Mouse (Mus musculus): Measurements from ENCODE around the gene Psmb7. TPM values are rescaled to one million over a fixed set of nuclear protein-coding genes. Genes with fewer than 3 reads are reported as not detected.

The Psmb7 gene
- polyA plus RNA-seq, 1 experiment from 2014 or later = 235 TPM

DNA sequence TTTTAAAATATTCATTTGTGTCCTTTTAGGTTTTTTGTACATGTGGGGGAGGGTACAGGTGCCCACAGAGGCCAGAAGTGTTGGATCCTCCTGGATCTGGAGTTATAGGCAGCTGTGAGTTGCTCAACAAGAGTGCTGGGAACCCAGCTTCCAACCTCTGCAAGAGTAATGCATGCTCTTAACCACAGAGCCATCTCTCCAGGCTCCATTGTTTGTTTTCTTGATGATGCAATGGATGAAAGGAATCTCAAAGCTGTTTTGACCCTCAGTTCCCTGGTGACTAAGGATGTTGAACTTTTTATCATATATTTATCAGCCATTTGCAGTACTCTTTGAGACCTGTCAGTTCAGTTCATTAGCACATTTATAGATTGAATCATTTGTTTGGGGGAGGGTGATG is 35.1 kb upstream of the Psmb7 start:
- Histone ChIP-seq H3K9ac (ENCODE audit: low read length) (no peak overlapping the region), H3K4me3 (ENCODE audit: control insufficient read depth in 1 of 2, insufficient read depth in 1 of 2, low read depth in 1 of 2, low read length in 2 of 2) (no peak overlapping the region), H3K4me2 (ENCODE audit: low read length) (no peak overlapping the region), H3K27me3 (ENCODE audit: control insufficient read depth, insufficient read depth, low read length) (peaks cover 10% of the 10 kb centered on the region; the same call in 1 of the 2 replicates), H3K36me3 (ENCODE audit: control insufficient read depth, insufficient read depth, low read length) (no peaks in the 10 kb centered on the region), H3K27ac (replicated peaks in 1 of 2; ENCODE audit: control insufficient read depth in 1 of 2, insufficient read depth in 1 of 2, low read depth in 2 of 2, low read length in 2 of 2) (no peak overlapping the region), H3K9me3 (ENCODE audit: control insufficient read depth, low read length) (no peaks in the 10 kb centered on the region), H3K4me1 (ENCODE audit: control insufficient read depth in 2 of 2, insufficient read depth in 2 of 2, low read length in 2 of 2) (no peaks in the 10 kb centered on the region)
- no peak for ATAC-seq (ENCODE audit: insufficient number of reproducible peaks, insufficient read depth, low FRiP score, low read depth)

DNA sequence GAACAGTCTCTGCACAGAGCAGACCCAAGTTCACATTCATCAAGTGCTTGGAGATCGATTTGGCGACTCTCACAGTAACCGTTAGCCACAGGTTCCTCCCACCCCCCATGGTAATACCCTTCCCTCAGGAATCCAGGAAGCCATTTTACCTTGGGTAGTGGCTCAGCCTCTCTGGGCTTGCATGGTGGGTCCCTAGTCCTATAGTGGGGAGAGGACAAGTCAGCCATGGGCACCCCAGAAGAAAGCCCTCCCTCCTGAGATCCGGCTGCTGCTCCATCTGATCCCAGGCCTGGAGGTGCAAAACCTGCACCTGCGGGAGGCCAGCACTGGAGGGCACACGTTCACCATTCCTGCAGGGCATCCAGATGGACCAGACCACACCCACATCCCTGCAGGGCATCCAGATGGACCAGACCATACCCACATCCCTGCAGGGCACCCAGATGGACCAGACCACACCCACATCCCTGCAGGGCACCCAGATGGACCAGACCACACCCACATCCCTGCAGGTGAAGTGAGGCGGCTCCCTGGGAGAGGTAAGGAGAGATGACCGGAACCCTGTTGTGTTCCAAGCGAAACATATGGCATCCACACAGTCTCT is 31.6 kb upstream of the Psmb7 start:
- WGBS = 56% methylated on average over 9 of the region's 9 CpGs
- Histone ChIP-seq H3K9ac (ENCODE audit: low read length) (no peak overlapping the region), H3K36me3 (ENCODE audit: control insufficient read depth, insufficient read depth, low read length) (no peaks in the 10 kb centered on the region), H3K4me2 (ENCODE audit: low read length) (no peak overlapping the region), H3K27me3 (ENCODE audit: control insufficient read depth, insufficient read depth, low read length) (peaks cover 22% of the 10 kb centered on the region), H3K27ac (replicated peaks in 1 of 2; ENCODE audit: control insufficient read depth in 1 of 2, insufficient read depth in 1 of 2, low read depth in 2 of 2, low read length in 2 of 2) (no peak overlapping the region), H3K9me3 (ENCODE audit: control insufficient read depth, low read length) (no peaks in the 10 kb centered on the region), H3K4me1 (ENCODE audit: control insufficient read depth in 2 of 2, insufficient read depth in 2 of 2, low read length in 2 of 2) (no peaks in the 10 kb centered on the region), H3K4me3 (ENCODE audit: control insufficient read depth in 1 of 2, insufficient read depth in 1 of 2, low read depth in 1 of 2, low read length in 2 of 2) (no peak overlapping the region)
- ATAC-seq (ENCODE audit: insufficient number of reproducible peaks, insufficient read depth, low FRiP score, low read depth) = no peak

DNA sequence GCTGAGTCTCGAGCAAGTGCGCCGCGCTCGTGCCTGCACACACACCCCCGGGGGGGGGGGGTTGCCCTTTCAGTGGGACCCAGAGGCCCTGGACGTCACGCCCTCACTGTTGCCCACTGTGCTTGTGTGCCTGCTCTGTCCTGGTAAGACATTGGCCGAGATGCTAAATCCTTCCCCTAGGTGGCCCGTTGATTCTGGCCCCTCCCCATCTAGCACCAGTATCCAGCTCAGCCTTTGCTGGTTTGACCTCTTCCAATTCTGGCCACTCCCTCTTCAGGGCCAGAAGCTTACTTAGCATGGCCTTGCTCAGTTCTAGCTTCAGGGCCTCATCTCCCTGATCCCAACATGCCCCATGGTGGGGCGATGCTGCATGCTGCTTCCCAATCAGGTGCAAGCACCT is 28.6 kb upstream of the Psmb7 start:
- no peaks in the 10 kb centered on the region for H3K9me3 ChIP-seq (ENCODE audit: control insufficient read depth, low read length)
- peaks cover 0 to 2% of the 10 kb centered on the region in 2 experiments; a peak in 1 of 4 replicates for H3K4me1 ChIP-seq (ENCODE audit: control insufficient read depth in 2 of 2, insufficient read depth in 2 of 2, low read length in 2 of 2)
- H3K9ac ChIP-seq (ENCODE audit: low read length) = no peak overlapping the region
- no peaks in the 10 kb centered on the region for H3K36me3 ChIP-seq (ENCODE audit: control insufficient read depth, insufficient read depth, low read length)
- H3K27me3 ChIP-seq (ENCODE audit: control insufficient read depth, insufficient read depth, low read length) = peaks cover 36% of the 10 kb centered on the region
- H3K4me2 ChIP-seq (ENCODE audit: low read length) = no peak overlapping the region
- H3K27ac ChIP-seq (replicated peaks in 1 of 2; ENCODE audit: control insufficient read depth in 1 of 2, insufficient read depth in 1 of 2, low read depth in 2 of 2, low read length in 2 of 2) = no peak overlapping the region
- 63% methylated on average over 10 of the region's 11 CpGs for WGBS
- no peak for ATAC-seq (ENCODE audit: insufficient number of reproducible peaks, insufficient read depth, low FRiP score, low read depth)
- H3K4me3 ChIP-seq (ENCODE audit: control insufficient read depth in 1 of 2, insufficient read depth in 1 of 2, low read depth in 1 of 2, low read length in 2 of 2) = no peak overlapping the region

DNA sequence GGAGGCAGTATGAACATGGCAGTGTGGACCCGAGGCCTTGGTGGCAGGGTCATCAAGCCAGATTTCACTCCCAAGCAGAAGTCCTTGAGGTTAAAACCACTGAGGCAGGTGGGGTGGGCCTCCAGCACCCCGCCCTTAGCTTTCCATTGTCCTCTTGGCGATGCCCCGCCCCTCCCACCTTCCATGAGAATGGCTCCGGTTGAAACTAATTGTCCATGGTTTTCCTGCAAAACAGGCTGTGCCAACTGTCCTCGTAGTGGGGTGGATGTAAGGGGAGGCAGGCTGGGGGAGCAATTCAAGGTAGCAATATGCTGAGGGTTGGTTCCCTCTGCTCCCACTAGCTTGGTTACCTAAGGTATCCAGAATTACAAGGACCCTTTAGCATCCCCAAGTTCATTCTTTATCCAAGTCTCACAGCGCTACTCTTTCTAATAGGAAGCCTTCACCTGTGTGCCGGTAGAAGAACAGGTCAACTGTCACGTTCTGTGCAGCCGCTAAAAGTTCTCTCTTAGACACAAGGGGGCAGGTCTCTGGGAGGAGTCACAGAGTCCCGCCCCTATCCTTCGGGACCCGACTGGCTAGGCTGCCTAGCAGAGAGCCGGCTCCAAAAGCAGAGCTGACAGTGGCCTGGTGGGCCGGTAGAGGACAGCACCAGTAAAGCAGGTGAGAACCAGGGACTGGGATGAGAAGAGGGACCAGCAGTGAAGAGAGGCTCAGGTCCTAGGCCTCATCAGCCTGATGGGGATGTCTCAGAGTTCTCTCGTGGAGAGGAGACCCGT is 25.1 kb upstream of the Psmb7 start:
- H3K9ac ChIP-seq (ENCODE audit: low read length) = no peak overlapping the region
- no peak overlapping the region for H3K4me3 ChIP-seq (ENCODE audit: control insufficient read depth in 1 of 2, insufficient read depth in 1 of 2, low read depth in 1 of 2, low read length in 2 of 2)
- H3K27me3 ChIP-seq (ENCODE audit: control insufficient read depth, insufficient read depth, low read length) = peaks cover 33% of the 10 kb centered on the region
- peaks cover 0 to 2% of the 10 kb centered on the region in 2 experiments; a peak in 1 of 4 replicates for H3K4me1 ChIP-seq (ENCODE audit: control insufficient read depth in 2 of 2, insufficient read depth in 2 of 2, low read length in 2 of 2)
- ATAC-seq (ENCODE audit: insufficient number of reproducible peaks, insufficient read depth, low FRiP score, low read depth) = no peak
- H3K4me2 ChIP-seq (ENCODE audit: low read length) = peak overlapping the region; percentile 43
- no peak overlapping the region for H3K27ac ChIP-seq (replicated peaks in 1 of 2; ENCODE audit: control insufficient read depth in 1 of 2, insufficient read depth in 1 of 2, low read depth in 2 of 2, low read length in 2 of 2)
- 15% methylated on average over 17 of the region's 17 CpGs for WGBS
- no peaks in the 10 kb centered on the region for H3K9me3 ChIP-seq (ENCODE audit: control insufficient read depth, low read length)
- no peaks in the 10 kb centered on the region for H3K36me3 ChIP-seq (ENCODE audit: control insufficient read depth, insufficient read depth, low read length)

DNA sequence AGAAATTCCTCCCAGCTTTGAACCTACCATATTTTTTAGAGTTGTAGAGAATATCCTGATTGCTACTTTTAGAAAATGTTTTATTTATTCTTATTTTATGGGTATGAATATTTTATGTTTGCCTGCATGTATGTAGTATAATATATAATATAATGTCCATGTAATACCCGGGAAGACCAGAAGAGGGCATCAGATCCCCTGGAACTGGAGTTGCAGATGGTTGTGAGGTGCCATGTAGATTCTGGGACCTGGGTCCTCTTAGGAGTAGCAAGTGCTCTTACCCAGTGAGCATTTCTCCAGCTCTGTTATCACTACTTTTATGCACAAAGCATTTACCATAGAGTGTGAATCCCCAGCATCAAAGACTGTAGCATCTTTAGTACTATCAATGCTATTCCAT is 17.5 kb upstream of the Psmb7 start:
- H3K27ac ChIP-seq (replicated peaks in 1 of 2; ENCODE audit: control insufficient read depth in 1 of 2, insufficient read depth in 1 of 2, low read depth in 2 of 2, low read length in 2 of 2) = no peak overlapping the region
- H3K4me1 ChIP-seq (ENCODE audit: control insufficient read depth in 2 of 2, insufficient read depth in 2 of 2, low read length in 2 of 2) = peaks cover 0 to 4% of the 10 kb centered on the region in 2 experiments; a peak in 1 of 4 replicates
- ATAC-seq (ENCODE audit: insufficient number of reproducible peaks, insufficient read depth, low FRiP score, low read depth) = no peak
- H3K9me3 ChIP-seq (ENCODE audit: control insufficient read depth, low read length) = no peaks in the 10 kb centered on the region
- no peak overlapping the region for H3K9ac ChIP-seq (ENCODE audit: low read length)
- no peak overlapping the region for H3K4me2 ChIP-seq (ENCODE audit: low read length)
- H3K27me3 ChIP-seq (ENCODE audit: control insufficient read depth, insufficient read depth, low read length) = 0 out of 2 replicates have a peak, but pooled peaks cover 3% of the 10 kb centered on the region
- no peak overlapping the region for H3K4me3 ChIP-seq (ENCODE audit: control insufficient read depth in 1 of 2, insufficient read depth in 1 of 2, low read depth in 1 of 2, low read length in 2 of 2)
- 5% methylated on average over 1 of the region's 1 CpGs for WGBS
- no peaks in the 10 kb centered on the region for H3K36me3 ChIP-seq (ENCODE audit: control insufficient read depth, insufficient read depth, low read length)

DNA sequence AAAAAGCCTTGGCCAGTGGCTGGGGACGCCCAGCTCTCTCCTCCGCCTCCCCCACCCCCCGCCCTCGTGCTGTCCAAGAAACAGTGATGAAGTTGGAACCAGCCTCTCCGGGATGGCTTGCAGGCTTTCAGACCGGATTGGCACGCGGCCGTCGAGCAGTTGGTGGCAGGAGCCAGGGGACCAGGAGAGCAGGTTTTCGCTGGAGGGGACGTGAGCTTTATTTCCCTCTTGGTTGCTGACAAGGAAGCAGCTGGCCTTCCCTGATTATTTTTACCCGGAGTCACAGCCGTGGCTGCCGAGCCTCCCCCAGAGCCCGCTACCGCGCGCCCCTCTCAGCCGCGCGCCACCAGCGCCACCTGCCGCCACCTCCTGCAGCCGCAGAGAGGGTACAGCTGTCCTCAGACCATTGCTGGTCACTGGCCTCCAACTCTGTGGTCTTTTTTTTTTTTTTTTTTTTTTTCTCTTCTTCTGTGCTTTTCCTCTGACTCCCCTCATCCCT is 14.5 kb upstream of the Psmb7 start:
- Histone ChIP-seq H3K9ac (ENCODE audit: low read length) (peak overlapping the region; percentile 64), H3K27ac (replicated peaks in 1 of 2; ENCODE audit: control insufficient read depth in 1 of 2, insufficient read depth in 1 of 2, low read depth in 2 of 2, low read length in 2 of 2) (no peak overlapping the region), H3K36me3 (ENCODE audit: control insufficient read depth, insufficient read depth, low read length) (no peaks in the 10 kb centered on the region), H3K4me1 (ENCODE audit: control insufficient read depth in 2 of 2, insufficient read depth in 2 of 2, low read length in 2 of 2) (peaks cover 0 to 4% of the 10 kb centered on the region in 2 experiments; a peak in 1 of 4 replicates), H3K4me3 (ENCODE audit: control insufficient read depth in 1 of 2, insufficient read depth in 1 of 2, low read depth in 1 of 2, low read length in 2 of 2) (peak overlapping the region; percentile 38 to 49), H3K4me2 (ENCODE audit: low read length) (peak overlapping the region; percentile 74), H3K27me3 (ENCODE audit: control insufficient read depth, insufficient read depth, low read length) (0 out of 2 replicates have a peak, but pooled peaks cover 3% of the 10 kb centered on the region), H3K9me3 (ENCODE audit: control insufficient read depth, low read length) (no peaks in the 10 kb centered on the region)
- 0% methylated on average over 25 of the region's 25 CpGs for WGBS
- ATAC-seq (ENCODE audit: insufficient number of reproducible peaks, insufficient read depth, low FRiP score, low read depth) = peak; percentile 88

DNA sequence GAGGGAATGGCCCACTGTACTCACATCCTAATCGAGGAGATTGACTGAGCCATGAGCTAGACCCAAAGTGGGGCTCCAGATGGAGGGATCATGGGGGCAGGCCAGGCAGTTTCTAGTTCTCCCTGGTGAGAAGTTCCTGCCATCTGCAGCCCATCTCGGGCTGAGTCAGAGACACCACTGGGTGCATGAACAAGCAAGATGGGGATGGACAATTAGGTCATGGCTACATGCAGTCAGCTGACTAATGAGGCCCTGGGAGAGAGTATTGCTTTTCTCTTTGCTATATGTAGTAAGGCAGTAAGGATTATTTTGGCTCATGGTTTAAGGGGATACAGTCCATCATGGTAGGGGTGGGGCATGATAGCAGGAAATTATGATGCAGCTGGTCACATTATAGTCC is 9.8 kb upstream of the Psmb7 start:
- no peak overlapping the region for H3K4me3 ChIP-seq (ENCODE audit: control insufficient read depth in 1 of 2, insufficient read depth in 1 of 2, low read depth in 1 of 2, low read length in 2 of 2)
- no peak for ATAC-seq (ENCODE audit: insufficient number of reproducible peaks, insufficient read depth, low FRiP score, low read depth)
- H3K9me3 ChIP-seq (ENCODE audit: control insufficient read depth, low read length) = no peaks in the 10 kb centered on the region
- no peaks in the 10 kb centered on the region for H3K27me3 ChIP-seq (ENCODE audit: control insufficient read depth, insufficient read depth, low read length)
- H3K4me1 ChIP-seq (ENCODE audit: control insufficient read depth in 2 of 2, insufficient read depth in 2 of 2, low read length in 2 of 2) = peaks cover 0 to 4% of the 10 kb centered on the region in 2 experiments; a peak in 1 of 4 replicates
- no peak overlapping the region for H3K27ac ChIP-seq (replicated peaks in 1 of 2; ENCODE audit: control insufficient read depth in 1 of 2, insufficient read depth in 1 of 2, low read depth in 2 of 2, low read length in 2 of 2)
- H3K36me3 ChIP-seq (ENCODE audit: control insufficient read depth, insufficient read depth, low read length) = no peaks in the 10 kb centered on the region
- H3K4me2 ChIP-seq (ENCODE audit: low read length) = no peak overlapping the region
- 83% methylated on average over 2 of the region's 2 CpGs for WGBS
- no peak overlapping the region for H3K9ac ChIP-seq (ENCODE audit: low read length)

Data from heart, embryonic 14.5 days (tissue).